Mouse (Mus musculus) neutrophil, adult 59 days (primary cell): ENCODE data around the gene Rfx7. TPM values are rescaled to one million over a fixed set of nuclear protein-coding genes. Genes with fewer than 3 reads are reported as not detected.

Experiments used
- total RNA-seq, 2 experiments: library from RNA; stranded (reverse); gene quantifications; 1 replicate in 1 of 2; 2 replicates in 1 of 2; pipeline ENCODE4 v1.2.4; 2023

The Rfx7 gene
- 10 to 100 TPM; 31.7 to 34.6 TPM for total RNA-seq

DNA sequence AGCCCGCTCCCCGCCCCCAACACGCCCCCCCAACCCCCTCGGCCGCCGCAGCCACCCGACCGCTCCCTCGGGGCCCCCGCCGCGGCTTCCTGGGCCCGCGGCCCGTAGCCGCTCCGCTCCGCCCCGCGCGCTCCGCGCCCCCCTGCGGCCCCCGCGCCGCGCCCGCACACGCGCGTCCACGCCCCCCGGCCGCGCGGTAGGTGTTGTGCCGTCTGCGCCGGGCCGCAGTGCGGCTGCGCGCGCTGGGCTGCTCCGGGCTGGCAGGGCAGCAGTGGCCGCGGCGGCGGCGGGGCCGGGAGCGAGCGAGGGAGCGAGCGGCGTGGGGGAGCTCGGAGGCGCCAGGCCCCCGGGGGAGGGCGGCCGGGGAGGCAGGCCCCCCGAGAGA lies at the start of gene Rfx7:
Gene Rfx7 (plus strand): TSS at position 245 of the 385 bp plus-strand sequence.

DNA sequence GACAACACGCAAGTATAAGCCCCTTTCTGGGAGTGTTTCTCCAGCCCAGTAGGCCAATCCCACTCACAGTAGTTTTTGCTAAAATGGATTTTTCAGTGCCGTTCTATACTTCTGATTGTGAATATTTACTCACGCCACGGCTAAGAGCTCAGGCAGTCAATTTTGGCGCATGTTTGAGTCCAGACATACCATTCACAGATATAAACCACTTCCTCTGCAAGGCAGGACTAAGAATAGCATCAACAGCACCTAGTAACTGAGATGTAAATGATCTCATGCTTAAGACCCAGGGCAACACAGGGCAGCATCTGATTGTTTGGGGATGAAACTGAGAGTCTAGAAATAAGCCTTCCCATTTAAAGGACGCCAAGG lies 39.9 kb upstream of the Rfx7 start, which contains the start of gene Tex9:
Gene Tex9 (minus strand): TSS at position 19 of the 372 bp plus-strand sequence.

GRCm38 (mm10) chr9:72661895-72662661 lies 130.0 kb downstream of the Rfx7 start, which contains the start of gene Nedd4:
Gene Nedd4, plus strand, starts transcription at chr9:72662346.

Other genes starting within 250 kb of the Rfx7 start
- 1 to 10 TPM; 4.4 to 6.4 TPM for gene Mns1, start 94.2 kb upstream of the Rfx7 start, total RNA-seq
- gene Tex9, start 40.0 kb upstream of the Rfx7 start, total RNA-seq: 1 to 10 TPM; 2.6 to 2.8 TPM
- 100 to 1,000 TPM; 118 to 137 TPM for gene Nedd4, start 130.1 kb downstream of the Rfx7 start, total RNA-seq